Mouse (Mus musculus): Measurements from ENCODE around the gene Prkar1a.

The Prkar1a gene

DNA sequence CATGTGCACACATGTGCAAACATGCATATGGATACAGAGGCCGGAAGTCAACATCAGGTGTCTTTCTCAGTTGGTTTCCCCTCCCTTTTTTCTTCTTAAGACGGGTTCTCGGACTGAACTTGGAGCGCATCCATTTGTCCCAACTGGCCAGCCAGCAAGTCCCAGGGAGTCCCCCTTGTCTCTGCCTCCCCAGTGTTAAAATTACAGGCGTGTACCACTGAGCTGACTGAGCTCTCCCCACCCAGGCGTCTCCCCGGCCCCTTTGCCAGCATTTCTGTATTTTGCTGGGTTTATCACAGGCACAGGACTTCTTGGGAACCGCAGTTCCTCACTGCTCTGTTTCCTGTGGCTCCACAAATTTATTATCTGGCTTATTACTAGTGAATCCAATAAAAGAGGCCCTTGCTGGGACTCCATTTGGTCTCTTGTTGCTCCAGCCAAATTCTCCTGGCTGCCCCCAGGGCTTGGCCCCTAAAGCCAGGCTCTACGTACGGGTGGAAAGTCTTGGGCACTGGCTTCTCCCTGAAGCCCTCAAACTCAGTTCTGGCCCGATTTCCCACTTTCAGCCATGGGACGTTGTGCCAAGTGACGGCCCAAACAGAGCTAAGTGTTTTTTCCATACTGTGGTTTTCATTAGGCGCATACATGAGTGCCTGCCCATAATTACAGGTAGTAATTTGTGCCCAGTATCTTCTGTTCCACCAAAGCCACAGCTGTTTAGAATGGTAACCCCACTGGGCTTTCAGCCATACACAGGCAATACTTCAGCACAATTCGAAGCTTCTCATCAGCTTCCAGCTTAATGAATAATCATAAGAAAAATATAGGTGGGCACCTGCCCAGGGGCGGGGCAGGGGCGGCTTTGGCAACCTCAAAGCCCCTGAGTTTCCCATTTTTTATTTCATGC lies 65.4 kb downstream of the Prkar1a start:
- DNase-seq = no peak

DNA sequence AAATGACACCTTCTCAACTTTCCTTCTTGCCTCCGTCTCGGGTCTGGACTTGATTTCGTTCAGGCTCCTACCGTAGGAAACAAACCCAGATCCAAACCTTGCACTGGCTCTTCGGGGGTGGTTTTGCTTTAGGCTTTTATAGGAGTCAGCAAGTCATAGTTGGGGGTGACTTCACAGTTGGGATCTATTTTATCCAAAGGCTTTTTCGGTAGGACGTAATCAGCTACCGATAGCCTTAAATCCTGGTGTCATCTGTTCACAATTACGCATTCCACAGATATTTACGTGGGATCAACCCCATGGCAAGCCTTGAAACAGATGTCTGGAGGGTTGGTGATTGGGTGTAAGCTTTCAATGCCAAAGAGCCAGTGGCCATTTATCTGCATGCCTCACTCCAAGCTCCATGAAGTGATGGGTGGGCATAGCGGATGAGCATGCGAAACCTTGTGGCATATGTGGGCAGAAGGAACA lies 66.1 kb downstream of the Prkar1a start:
- DNase-seq = no peak

DNA sequence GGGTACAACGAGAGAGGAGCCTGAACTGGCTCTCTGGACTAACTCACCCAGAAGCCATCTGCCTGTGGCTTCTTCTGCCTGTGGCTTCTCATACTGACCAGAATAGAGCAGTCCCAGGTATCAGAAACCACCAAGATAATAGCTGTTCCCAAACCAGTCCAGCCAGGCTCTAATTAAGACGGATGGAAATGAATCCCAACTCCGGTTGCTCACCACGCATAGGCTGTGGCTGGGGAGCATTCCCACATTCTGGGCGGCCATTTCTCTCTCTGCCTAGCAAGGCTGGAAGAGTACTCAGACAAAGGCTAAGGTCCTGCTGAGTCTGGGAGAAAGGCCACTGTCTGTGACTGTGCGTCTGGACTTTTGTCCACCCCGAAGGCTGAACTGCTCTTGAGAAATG lies 67.8 kb downstream of the Prkar1a start:
- DNase-seq = no peak

DNA sequence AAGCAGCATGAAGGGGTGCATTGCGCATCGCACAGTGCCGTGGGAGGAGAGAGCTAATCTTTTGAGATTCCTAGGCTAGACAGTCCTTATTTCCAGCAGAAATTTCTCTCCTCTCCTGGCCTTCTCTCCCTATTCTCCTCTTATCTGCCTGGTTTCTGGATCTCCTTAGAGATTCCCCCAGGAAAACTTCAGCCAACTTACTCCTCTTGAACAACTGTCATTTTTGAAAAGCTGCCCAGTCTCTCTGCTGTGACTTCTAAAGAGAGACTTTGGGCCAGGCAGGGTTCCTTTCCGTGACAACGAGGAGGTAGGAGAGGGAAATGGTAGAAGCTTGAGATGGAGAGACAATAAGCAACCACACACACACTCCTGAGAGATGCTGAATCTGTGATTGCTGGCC lies 68.2 kb downstream of the Prkar1a start:
- no peak for DNase-seq

DNA sequence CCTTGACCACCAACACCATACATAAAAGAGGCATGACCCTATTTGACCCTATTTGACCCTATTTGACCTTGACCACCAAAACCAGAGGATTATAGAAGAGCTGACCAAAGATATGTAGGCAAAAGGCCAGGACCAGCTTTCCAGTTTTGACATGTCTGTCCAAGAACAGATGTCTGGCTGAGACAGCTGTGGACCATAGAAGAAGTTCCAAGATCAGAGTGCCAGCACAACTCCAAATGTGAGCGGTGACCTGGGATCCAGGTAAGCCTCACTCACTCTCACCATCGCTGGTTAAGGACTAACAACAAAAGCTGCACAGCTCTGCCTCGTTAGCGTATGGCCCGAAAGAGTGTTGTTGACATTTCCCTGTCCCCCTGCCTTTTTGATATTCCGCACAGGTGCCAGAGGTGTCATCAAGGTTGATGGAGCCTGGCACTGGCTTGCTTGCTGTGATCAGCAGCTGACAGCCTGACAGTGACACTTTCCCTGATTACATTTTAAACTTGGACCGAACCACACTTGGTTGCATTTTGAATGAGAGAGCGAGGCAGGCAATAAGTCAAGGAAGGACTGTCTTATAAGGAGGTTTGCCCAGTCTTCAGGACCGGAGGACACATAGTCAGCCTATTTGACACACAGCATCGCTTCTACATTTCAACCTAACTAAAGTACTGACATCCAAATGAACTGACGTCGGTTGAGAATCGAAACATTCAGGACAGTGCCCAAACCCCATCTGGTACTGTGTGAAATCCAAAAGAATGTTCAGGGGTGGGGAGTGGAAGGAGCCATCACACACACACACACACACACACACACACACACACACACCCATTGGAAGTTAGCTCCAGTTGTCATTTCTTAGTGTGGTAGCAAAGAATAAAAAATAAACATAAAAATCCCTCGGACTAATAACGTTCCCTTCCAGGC lies 69.0 kb downstream of the Prkar1a start:
- DNase-seq = no peak

All from thymus, postnatal 4 days (tissue).